Mouse (Mus musculus) ovary, postnatal 14 days (tissue): ENCODE results near the gene Ubxn10.

Experiments used
- DNase-seq: peaks from one replicate; pipeline ENCODE4 v3.0.0; 2022; ENCODE audit warnings: low spot score

Gene Ubxn10

GRCm38 (mm10) chr4:138737031-138737430, at the start of gene Ubxn10:
TSS of gene Ubxn10 (minus strand) at chr4:138737167.
- DNase-seq = no peak

GRCm38 (mm10) chr4:138786141-138786540, 49.2 kb upstream of the Ubxn10 start:
- DNase-seq = no peak

- no peak for DNase-seq
Measured at GRCm38 (mm10) chr4:138785721-138786120, 48.8 kb upstream of the Ubxn10 start.

- no peak for DNase-seq
Measured at GRCm38 (mm10) chr4:138782098-138782497, 45.1 kb upstream of the Ubxn10 start.

- DNase-seq = no peak
Measured at GRCm38 (mm10) chr4:138780300-138780699, 43.3 kb upstream of the Ubxn10 start.

GRCm38 (mm10) chr4:138777417-138778407, 40.7 kb upstream of the Ubxn10 start:
- DNase-seq = no peak

GRCm38 (mm10) chr4:138775435-138775834, 38.5 kb upstream of the Ubxn10 start, which contains the start of gene Pla2g2d:
TSS of gene Pla2g2d (plus strand) at chr4:138775735.
- no peak for DNase-seq

GRCm38 (mm10) chr4:138772386-138772785, 35.4 kb upstream of the Ubxn10 start:
- DNase-seq = no peak

GRCm38 (mm10) chr4:138771970-138772369, 35.0 kb upstream of the Ubxn10 start:
- DNase-seq = no peak

GRCm38 (mm10) chr4:138762266-138762665, 25.3 kb upstream of the Ubxn10 start:
- DNase-seq = no peak

GRCm38 (mm10) chr4:138757416-138757815, 20.4 kb upstream of the Ubxn10 start, which contains the start of gene Pla2g2f:
TSS of gene Pla2g2f (minus strand) at chr4:138757626.
- DNase-seq = no peak

GRCm38 (mm10) chr4:138755983-138756382, 19.0 kb upstream of the Ubxn10 start:
- no peak for DNase-seq

- no peak for DNase-seq
Measured at GRCm38 (mm10) chr4:138755439-138755838, 18.5 kb upstream of the Ubxn10 start.

GRCm38 (mm10) chr4:138754432-138754831, 17.5 kb upstream of the Ubxn10 start:
- DNase-seq = no peak

GRCm38 (mm10) chr4:138753608-138754007, 16.6 kb upstream of the Ubxn10 start:
- DNase-seq = no peak

GRCm38 (mm10) chr4:138752603-138753002, 15.6 kb upstream of the Ubxn10 start:
- DNase-seq = no peak

- DNase-seq = peak; percentile 27
Measured at GRCm38 (mm10) chr4:138748369-138749072, 11.6 kb upstream of the Ubxn10 start.

GRCm38 (mm10) chr4:138747851-138748250, 10.9 kb upstream of the Ubxn10 start:
- DNase-seq = no peak

- DNase-seq = no peak
Measured at GRCm38 (mm10) chr4:138746866-138747265, 9.9 kb upstream of the Ubxn10 start.

GRCm38 (mm10) chr4:138745884-138746283, 8.9 kb upstream of the Ubxn10 start:
- no peak for DNase-seq

- DNase-seq = no peak
Measured at GRCm38 (mm10) chr4:138739136-138739851, 2.3 kb upstream of the Ubxn10 start.

GRCm38 (mm10) chr4:138734863-138735262, 2.1 kb downstream of the Ubxn10 start:
- no peak for DNase-seq
